Mouse (Mus musculus): Measurements from ENCODE around the gene Aurkaip1.

GRCm38 (mm10) chr4:155846871-155847578 is 16.0 kb downstream of the Aurkaip1 start, which contains the start of gene Dvl1:
- TF ChIP-seq CTCF (IDR thresholded peaks at IDR 0.05) (peak; percentile 64), POLR2A (IDR thresholded peaks at IDR 0.05; ENCODE audit: insufficient read depth, low read depth, low read length) (peak; percentile 95), EP300 (IDR thresholded peaks at IDR 0.05; ENCODE audit: insufficient read depth, low read depth, low read length) (0 out of 2 replicates have a peak, but pooled peaks have one; percentile 33)
